Mouse (Mus musculus) adipose tissue, adult 10 weeks (tissue): Measurements from ENCODE around the gene Tmco1. TPM values are rescaled to one million over a fixed set of nuclear protein-coding genes. Genes with fewer than 3 reads are reported as not detected.

Experiments
- polyA plus RNA-seq: library from polyadenylated mRNA; stranded (reverse); fragments of 350-450 nt; fragmentation: Illumina TruSeq; extraction: RNeasy Lipid Tissue Mini Kit (QIAGEN cat#74804); gene quantifications from one replicate; pipeline ENCODE4 v1.2.3, GENCODE M21; 2014; ENCODE audit warnings: low read depth, low replicate concordance

The Tmco1 gene
- 107 TPM for polyA plus RNA-seq

GRCm38 (mm10) chr1:167308261-167309054 is at the start of gene Tmco1:
Tmco1 (plus strand) TSS chr1:167308378.

GRCm38 (mm10) chr1:167285320-167285355 is 23.0 kb upstream of the Tmco1 start, which contains the start of gene Uck2:
Uck2 (minus strand) TSS chr1:167285320.

GRCm38 (mm10) chr1:167349815-167350596 is 41.8 kb downstream of the Tmco1 start, which contains the start of gene Aldh9a1:
Aldh9a1 (plus strand) TSS chr1:167349991.

Other genes with a start within 250 kb of the Tmco1 start
- gene Uck2, start 23.1 kb upstream of the Tmco1 start, polyA plus RNA-seq, result 15.4 TPM
- gene Aldh9a1, start 41.6 kb downstream of the Tmco1 start, polyA plus RNA-seq, result 39.1 TPM
- gene Mgst3, start 85.5 kb downstream of the Tmco1 start, polyA plus RNA-seq, result 110 TPM
- 0.46 TPM for gene Lrrc52, start 158.4 kb downstream of the Tmco1 start, polyA plus RNA-seq